Mouse (Mus musculus) small intestine, adult 2 months (tissue): ENCODE results near the gene Pla2g10.

Experiments
- CTCF ChIP-seq: fragments of 200-500 bp; IDR thresholded peaks from 2 replicates; pipeline ENCODE4 v1.5.1; 2012; ENCODE audit warnings: low read depth, mild to moderate bottlenecking, control low read depth, inconsistent platforms, low read length, moderate library complexity, mixed read lengths; ENCODE audit not compliant: insufficient replicate concordance, insufficient read length; ENCODE audit errors: extremely low read depth
- POLR2A ChIP-seq: fragments of 200-500 bp; IDR thresholded peaks from 2 replicates; pipeline ENCODE4 v1.6.1; 2012; ENCODE audit warnings: low read depth, mild to moderate bottlenecking, control low read depth, inconsistent platforms, low read length, moderate library complexity

- no peak for TF ChIP-seq POLR2A
- TF ChIP-seq CTCF = peak; percentile 30; the same call in 1 of the 2 replicates
These were observed 31.8 kb downstream of the Pla2g10 start for GRCm38 (mm10) chr16:13698998-13699397.
